Mouse (Mus musculus): ENCODE data around the gene Tsn. TPM values are rescaled to one million over a fixed set of nuclear protein-coding genes. Genes with fewer than 3 reads are reported as not detected.

The Tsn gene
- polyA plus RNA-seq, 1 experiment: 85.2 TPM

Other genes starting within 250 kb of the Tsn start
- gene Gm29106, start 135.2 kb downstream of the Tsn start, polyA plus RNA-seq (2012; rRNA removed): not detected in 2 replicates
- gene Nifk, start 10.1 kb upstream of the Tsn start, polyA plus RNA-seq (2012; rRNA removed): 24.3 and 24.8 TPM in 2 replicates
- 68.3 and 68.8 TPM in 2 replicates for gene Clasp1, start 77.3 kb upstream of the Tsn start, polyA plus RNA-seq (2012; rRNA removed)

Data from frontal cortex, adult 2 months (tissue).